Comparison of ENCODE assay signal across 17 mouse cellular contexts in genomic region chr1:45701516-45701915, GRCm38 (mm10).
DNase-seq lines count a peak whose midpoint lies in the region; ATAC-seq and TF ChIP-seq lines count a peak whose summit lies in the region.
"Had no signal": no experiment of that assay in that cellular context is flagged by ENCODE, and none has a peak within 500 bp of the region (broad histone marks: within the 10 kb centered on the region; RNA-seq: fewer than 3 reads in every experiment).

No protein-coding gene starts in this region.

- H3K36me3 ChIP-seq in lung, embryonic 14.5 days (ENCODE audit: insufficient read depth), result no peaks in the 10 kb centered on the region
- no peaks in the 10 kb centered on the region for H3K36me3 ChIP-seq in limb, embryonic 15.5 days
- H3K36me3 ChIP-seq: forebrain, embryonic 12.5 days; heart, embryonic 10.5 days; hindbrain, embryonic 15.5 days had no signal

- H3K9me3 ChIP-seq in lung, embryonic 14.5 days (ENCODE audit: low read depth, low read length), result peaks cover 2% of the 10 kb centered on the region; the same call in 1 of the 2 replicates
- no peaks in the 10 kb centered on the region for H3K9me3 ChIP-seq in limb, embryonic 15.5 days
- H3K9me3 ChIP-seq: forebrain, embryonic 12.5 days; heart, embryonic 10.5 days; hindbrain, embryonic 15.5 days had no signal

- WGBS in lung, embryonic 14.5 days, result 69% methylated on average over 1 of the region's 1 CpGs
- 72% methylated on average over 1 of the region's 1 CpGs for WGBS in limb, embryonic 15.5 days

- intact Hi-C loops in gastrocnemius, adult 2 months (cut with DNase I), result no loop called here

- H3K4me3 ChIP-seq in gastrocnemius, adult 2 months, result no peak overlapping the region
- no peak overlapping the region for H3K4me3 ChIP-seq in lung, embryonic 14.5 days (ENCODE audit: low read depth, low read length)
- no peak overlapping the region for H3K4me3 ChIP-seq in limb, embryonic 15.5 days
- H3K4me3 ChIP-seq: forebrain, embryonic 12.5 days; heart, embryonic 10.5 days; hindbrain, embryonic 15.5 days had no signal

- no peak overlapping the region for H3K4me2 ChIP-seq in lung, embryonic 14.5 days
- no peak overlapping the region for H3K4me2 ChIP-seq in limb, embryonic 15.5 days
- H3K4me2 ChIP-seq: forebrain, embryonic 12.5 days; hindbrain, embryonic 15.5 days had no signal

- H3K27me3 ChIP-seq in lung, embryonic 14.5 days (ENCODE audit: insufficient read depth, low read length), result no peaks in the 10 kb centered on the region
- no peaks in the 10 kb centered on the region for H3K27me3 ChIP-seq in limb, embryonic 15.5 days
- H3K27me3 ChIP-seq: CH12.LX; forebrain, embryonic 12.5 days; hindbrain, embryonic 15.5 days; Patski had no signal

- H3K27ac ChIP-seq in gastrocnemius, adult 2 months, result peak overlapping the region; percentile 35; the same call in 1 of the 2 replicates
- H3K27ac ChIP-seq in lung, embryonic 14.5 days (ENCODE audit: low read depth), result no peak overlapping the region
- peak overlapping the region; percentile 47; the same call in 1 of the 2 replicates for H3K27ac ChIP-seq in limb, embryonic 15.5 days
- H3K27ac ChIP-seq: forebrain, embryonic 12.5 days; heart, embryonic 10.5 days; hindbrain, embryonic 15.5 days had no signal

- 0 out of 2 replicates have a peak, but pooled peaks have one; percentile 31 for ATAC-seq in lung, embryonic 14.5 days (ENCODE audit: insufficient read depth)
- no peak for ATAC-seq in limb, embryonic 15.5 days (ENCODE audit: insufficient number of reproducible peaks, low FRiP score, low TSS enrichment, low read depth)
- ATAC-seq: activated CD4-positive, CD25-positive, alpha-beta regulatory T cell, adult 4 months; forebrain, embryonic 16.5 days had no signal

- TF ChIP-seq CTCF in gastrocnemius, adult 2 months (IDR thresholded peaks at IDR 0.05), result no peak
- TF ChIP-seq CTCF in lung, embryonic 14.5 days (IDR thresholded peaks at IDR 0.05; ENCODE audit: low read depth), result no peak

- H3K4me1 ChIP-seq in lung, embryonic 14.5 days (ENCODE audit: insufficient read depth), result no peaks in the 10 kb centered on the region
- H3K4me1 ChIP-seq in limb, embryonic 15.5 days, result no peaks in the 10 kb centered on the region
- H3K4me1 ChIP-seq: forebrain, embryonic 12.5 days; heart, embryonic 10.5 days; hindbrain, embryonic 15.5 days had no signal

- no peak for DNase-seq in gastrocnemius, adult 2 months
- no peak for DNase-seq in gastrocnemius, adult 18-20 months (ENCODE audit: low spot score)
- peak; percentile 63 for DNase-seq in lung, embryonic 14.5 days
- no peak for DNase-seq in lung, postnatal 4 days
- DNase-seq in adipocyte (ENCODE audit: low spot score), result peak; percentile 14
- DNase-seq in urinary bladder, postnatal 36 days (ENCODE audit: low spot score in 2 of 2), result no peak
- no peak for DNase-seq in urinary bladder, postnatal 14 days (ENCODE audit: low spot score)
- DNase-seq: adrenal gland, adult 2 months; adrenal gland, postnatal 25 days had no signal

- no peak overlapping the region for H3K9ac ChIP-seq in lung, embryonic 14.5 days
- H3K9ac ChIP-seq in limb, embryonic 15.5 days, result no peak overlapping the region
- H3K9ac ChIP-seq: forebrain, embryonic 12.5 days; hindbrain, embryonic 15.5 days had no signal

Comparison
In these comparisons a context has a peak if more than half of its experiments do, and no peak if none do; other contexts are left out.
1. DNase-seq: peak in lung, embryonic 14.5 days (single experiment) and adipocyte (single experiment); none in gastrocnemius, adult 2 months (single experiment), gastrocnemius, adult 18-20 months (single experiment), lung, postnatal 4 days (0 of 2), urinary bladder, postnatal 36 days (0 of 2) and urinary bladder, postnatal 14 days (single experiment).